Mouse (Mus musculus) olfactory bulb, adult 2 months (tissue): ENCODE measurements around the gene U2af1.

ENCODE experiments used
- CTCF ChIP-seq: fragments of 200-500 bp; IDR thresholded peaks from 2 replicates; pipeline ENCODE4 v1.5.1; 2012; ENCODE audit warnings: low read depth, mild to moderate bottlenecking, low read length, moderate library complexity; ENCODE audit not compliant: insufficient read depth
- POLR2A ChIP-seq: fragments of 200-500 bp; IDR thresholded peaks from 2 replicates; pipeline ENCODE4 v1.6.1; 2012; ENCODE audit warnings: mild to moderate bottlenecking, low read depth, low read length, moderate library complexity; ENCODE audit not compliant: insufficient read depth

DNA sequence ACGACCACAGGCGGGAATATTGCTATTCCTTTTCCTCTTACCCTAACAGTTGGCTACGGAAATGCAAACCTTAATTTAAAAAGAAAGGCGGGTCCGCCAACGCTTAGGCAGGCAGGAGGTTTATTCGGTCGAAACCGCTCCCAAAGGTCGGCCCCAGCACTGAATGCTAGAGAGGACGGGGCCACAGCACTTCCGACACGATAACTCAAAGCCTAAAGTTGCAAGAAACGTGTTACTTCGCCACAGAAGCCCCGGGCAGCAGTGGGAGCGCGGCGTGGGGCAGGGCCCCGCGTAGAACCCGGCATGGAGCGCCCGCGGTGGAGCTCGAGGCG, 590 bp downstream of the U2af1 start:
- TF ChIP-seq CTCF (no peak), POLR2A (no peak)
